ENCODE assay signal across 21 mouse cellular contexts in genomic region chr14:54156536-54156935, GRCm38 (mm10).
"Had no signal": no experiment of that assay in that cellular context is flagged by ENCODE, and none has a peak within 500 bp of the region (broad histone marks: within the 10 kb centered on the region; RNA-seq: fewer than 3 reads in every experiment).

No protein-coding gene starts in this region.

- H3K36me3 ChIP-seq: heart, embryonic 12.5 days; hindbrain, embryonic 10.5 days; hindbrain, embryonic 12.5 days; intestine, embryonic 15.5 days; limb, embryonic 10.5 days; limb, embryonic 12.5 days had no signal

- H3K9me3 ChIP-seq: heart, embryonic 12.5 days; hindbrain, embryonic 10.5 days; hindbrain, embryonic 12.5 days; intestine, embryonic 15.5 days; limb, embryonic 10.5 days; limb, embryonic 12.5 days had no signal

- H3K4me3 ChIP-seq: gastrocnemius, adult 2 months; heart, adult 2 months; heart, embryonic 12.5 days; hindbrain, embryonic 10.5 days; hindbrain, embryonic 12.5 days; intestine, embryonic 15.5 days; layer of hippocampus, adult 2 months; left cerebral cortex, adult 2 months; limb, embryonic 10.5 days; limb, embryonic 12.5 days had no signal

- H3K4me1 ChIP-seq: hindbrain, embryonic 12.5 days; limb, embryonic 10.5 days; limb, embryonic 12.5 days had no signal

- H3K27me3 ChIP-seq: heart, embryonic 12.5 days; hindbrain, embryonic 12.5 days; intestine, embryonic 15.5 days; limb, embryonic 12.5 days had no signal

- DNase-seq: gastrocnemius, adult 2 months; gastrocnemius, postnatal 10 days; gastrocnemius, postnatal 25 days; heart, adult 2 months; heart, postnatal 10 days; heart, postnatal 4 days; kidney, adult 18-20 months; kidney, adult 8-10 months; kidney, postnatal 10 days; kidney, postnatal 25 days; kidney, postnatal 4 days; liver had no signal

- H3K27ac ChIP-seq: gastrocnemius, adult 2 months; heart, adult 2 months; hindbrain, embryonic 10.5 days; hindbrain, embryonic 12.5 days; hindbrain, embryonic 14.5 days; intestine, embryonic 15.5 days; layer of hippocampus, adult 2 months; left cerebral cortex, adult 2 months; limb, embryonic 10.5 days; limb, embryonic 12.5 days had no signal
